Mouse (Mus musculus) adrenal gland, postnatal 25 days (tissue): ENCODE measurements around the gene Cbx1. TPM values are rescaled to one million over a fixed set of nuclear protein-coding genes. Genes with fewer than 3 reads are reported as not detected.

ENCODE experiments used
- DNase-seq: peaks from one replicate; pipeline ENCODE4 v3.0.0; 2021; ENCODE audit warnings: mixed read lengths
- total RNA-seq: library from RNA; stranded (reverse); gene quantifications from 2 replicates; pipeline ENCODE4 v1.2.3, GENCODE M21; 2021

The Cbx1 gene
- total RNA-seq, 1 experiment from 2014 or later: 98.0 TPM

DNA sequence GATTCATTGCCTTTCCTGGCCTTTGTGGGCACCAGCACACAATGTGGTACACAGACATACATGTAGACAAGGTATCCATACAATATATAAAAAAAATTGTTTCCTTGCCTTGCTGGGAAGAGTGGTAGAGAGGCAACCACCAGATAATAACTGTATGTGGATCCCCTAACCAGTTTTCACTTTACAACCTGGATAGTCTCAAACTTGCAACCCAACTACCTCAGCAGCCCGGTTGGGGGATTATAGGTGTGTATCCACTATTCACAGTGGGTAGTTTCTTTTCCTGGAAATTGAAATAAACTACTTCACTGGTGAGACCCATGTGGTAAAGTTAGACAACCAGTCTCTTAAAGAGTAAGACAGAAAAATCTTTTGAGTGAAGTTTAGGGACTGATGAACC is 27.6 kb downstream of the Cbx1 start:
- no peak for DNase-seq

GRCm38 (mm10) chr11:96816979-96817378 is 28.1 kb downstream of the Cbx1 start:
- no peak for DNase-seq

GRCm38 (mm10) chr11:96818128-96818710 is 29.3 kb downstream of the Cbx1 start:
- no peak for DNase-seq

DNA sequence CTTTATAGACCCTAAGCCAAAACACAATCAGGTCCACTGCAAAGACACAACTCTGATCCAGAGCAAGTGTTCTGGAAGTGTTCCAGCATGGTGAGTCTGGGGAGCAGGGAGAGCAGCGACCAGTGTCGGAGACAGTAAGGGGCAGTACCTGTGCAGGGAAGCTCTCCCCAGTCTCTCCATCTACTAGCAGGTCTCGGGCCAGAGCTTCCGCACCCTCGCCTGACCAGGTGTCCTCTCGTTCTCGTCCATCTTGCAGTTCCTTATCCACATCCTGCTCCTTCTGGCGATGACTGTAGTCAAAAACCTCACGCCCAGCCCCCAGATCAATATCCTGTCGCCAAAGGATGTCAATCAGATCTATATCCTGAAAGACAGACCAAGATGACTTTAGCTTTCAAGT is 33.0 kb downstream of the Cbx1 start:
- DNase-seq: no peak

DNA sequence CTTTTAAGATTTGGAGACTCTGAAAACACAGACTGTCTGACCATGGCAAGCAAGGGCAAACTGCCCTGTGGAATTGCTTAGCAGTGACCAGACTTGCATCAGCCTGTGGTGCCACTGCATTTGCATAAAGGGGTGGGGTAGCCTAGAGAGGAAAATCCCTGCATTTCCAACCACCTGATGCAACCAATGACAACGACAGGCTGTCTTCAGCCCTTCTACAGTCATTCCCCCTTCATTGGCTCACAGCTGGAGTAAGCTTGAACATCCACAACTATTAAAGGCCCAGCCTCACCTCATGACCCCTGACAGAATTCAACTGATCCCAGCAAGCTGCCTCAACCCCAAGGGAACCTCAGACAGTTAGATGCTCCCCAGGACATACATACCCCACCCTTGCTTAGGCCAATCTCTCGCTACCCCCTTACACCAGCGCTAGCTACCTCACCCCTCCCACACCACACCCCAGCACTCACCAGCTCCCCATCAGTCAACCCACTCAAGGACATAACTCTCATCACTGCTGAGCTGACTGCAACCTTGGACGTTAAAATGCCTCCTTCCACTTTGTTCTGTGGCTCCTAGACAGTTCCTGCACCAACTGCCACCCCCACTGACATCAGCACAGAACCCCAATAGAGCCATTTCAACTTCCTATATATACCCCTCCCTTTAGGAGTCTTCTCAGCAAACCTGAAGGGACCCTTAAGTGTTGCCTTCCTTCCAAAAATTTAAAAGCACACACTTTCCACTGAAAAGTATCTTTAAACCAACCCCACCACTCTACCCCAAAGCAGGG is 33.9 kb downstream of the Cbx1 start:
- DNase-seq: peak; percentile 50

- no peak for DNase-seq
These were observed 34.5 kb downstream of the Cbx1 start for GRCm38 (mm10) chr11:96823471-96823837.

- peak; percentile 91 for DNase-seq
These were observed 35.2 kb downstream of the Cbx1 start for GRCm38 (mm10) chr11:96823880-96824782.

DNA sequence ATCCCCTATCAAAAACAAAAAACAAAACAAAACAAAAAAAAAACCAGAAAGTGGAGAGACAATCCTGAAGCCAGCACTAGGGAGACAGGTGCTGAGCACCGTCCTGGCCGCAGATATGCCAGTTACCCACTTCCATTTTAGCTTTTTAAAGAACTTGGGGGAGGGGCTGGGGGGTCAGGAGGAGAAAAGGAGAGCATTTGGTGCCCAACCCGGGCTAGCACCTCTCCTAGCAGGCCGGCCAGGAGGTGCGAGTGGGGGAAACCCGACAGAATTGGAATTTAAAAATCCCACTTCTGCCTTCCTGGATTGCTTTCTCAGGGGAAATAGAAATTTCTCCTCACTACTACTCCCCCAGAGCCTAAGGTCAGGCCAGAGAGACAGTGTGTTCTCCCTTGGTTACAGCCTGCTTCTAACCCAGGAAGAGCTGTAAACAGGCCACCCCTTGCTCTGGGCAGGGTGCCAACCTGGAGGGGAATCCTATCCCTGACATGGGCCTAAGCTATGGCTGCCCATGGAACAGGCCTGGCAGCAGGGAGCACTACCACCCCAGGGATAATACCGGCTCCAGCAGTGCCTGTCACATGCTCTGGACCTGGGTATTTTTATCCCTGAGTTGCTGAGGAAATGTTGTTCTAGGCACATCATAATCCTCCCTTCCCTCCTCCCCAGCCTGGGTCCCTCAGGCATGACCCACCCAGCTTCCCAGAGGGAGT is 36.0 kb downstream of the Cbx1 start:
- peak; percentile 83 for DNase-seq

GRCm38 (mm10) chr11:96826481-96826880 is 37.6 kb downstream of the Cbx1 start:
- DNase-seq: no peak

GRCm38 (mm10) chr11:96827062-96827581 is 38.2 kb downstream of the Cbx1 start:
- DNase-seq: no peak

DNA sequence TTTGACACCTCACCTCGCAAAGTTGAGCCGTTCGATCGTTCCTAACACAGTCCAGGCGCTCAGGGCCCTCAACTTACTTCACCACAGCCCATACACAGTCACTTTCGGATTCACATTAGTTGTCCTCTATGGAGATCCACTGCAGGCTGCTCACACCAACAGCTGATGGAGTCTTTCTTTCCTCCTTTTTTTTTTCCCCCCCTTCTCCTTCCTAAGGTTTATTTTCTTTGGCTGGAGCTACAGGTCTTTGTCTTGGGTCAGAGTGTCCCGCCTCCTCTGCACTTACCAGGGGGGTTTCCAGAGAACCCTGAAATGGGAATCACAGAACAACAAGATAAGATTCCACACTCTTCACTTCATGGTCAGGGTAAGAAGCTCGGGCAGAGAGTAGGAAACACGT is 39.0 kb downstream of the Cbx1 start:
- no peak for DNase-seq

GRCm38 (mm10) chr11:96828881-96829280 is 40.0 kb downstream of the Cbx1 start:
- DNase-seq: no peak

DNA sequence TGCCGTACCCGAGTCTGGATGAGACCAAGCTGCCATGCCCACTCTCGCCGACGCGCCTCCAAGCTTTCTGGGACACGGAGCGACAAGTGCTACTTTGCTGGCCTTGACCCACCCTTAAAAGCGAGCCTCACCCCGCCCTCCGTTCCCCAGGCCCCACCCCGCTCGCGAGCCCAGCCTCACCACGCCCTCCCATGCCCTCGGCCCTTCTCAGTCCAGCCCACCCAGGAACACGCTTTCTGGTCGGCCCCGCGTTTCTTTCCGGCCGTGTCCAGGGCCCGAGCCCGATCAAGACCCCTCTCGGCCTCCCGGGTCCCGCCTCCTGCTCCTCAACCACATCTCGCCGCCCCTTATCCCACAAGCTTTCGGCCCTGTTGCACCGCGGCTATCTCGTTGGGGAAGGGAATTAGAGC is 40.5 kb downstream of the Cbx1 start:
- DNase-seq: peak; percentile 94

GRCm38 (mm10) chr11:96829813-96830538 is 41.0 kb downstream of the Cbx1 start, which contains the start of gene Nfe2l1:
Nfe2l1 (minus strand) TSS chr11:96829968.
- DNase-seq: peak; percentile 96

GRCm38 (mm10) chr11:96830539-96831216 is 41.8 kb downstream of the Cbx1 start:
- no peak for DNase-seq

- no peak for DNase-seq
These were observed 42.6 kb downstream of the Cbx1 start for GRCm38 (mm10) chr11:96831516-96831915.

DNA sequence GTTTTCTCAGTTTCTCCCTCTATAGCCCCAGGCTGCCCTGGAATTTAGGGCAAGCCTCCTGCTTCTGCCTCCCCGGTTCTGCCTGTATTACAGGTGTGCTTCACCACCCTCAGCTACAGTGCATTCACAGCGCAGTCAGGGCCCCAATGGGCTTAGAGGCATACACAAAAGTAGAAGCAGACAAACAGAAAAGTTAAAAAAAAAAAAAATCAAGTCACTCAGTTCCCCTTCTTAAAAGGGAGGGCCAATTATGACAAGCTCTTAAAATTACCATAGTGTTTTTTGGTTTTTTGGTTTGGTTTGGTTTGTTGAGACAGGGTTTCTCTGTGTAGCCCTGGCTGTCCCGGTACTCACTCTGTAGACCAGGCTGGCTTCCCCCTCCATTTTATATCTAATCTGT is 43.6 kb downstream of the Cbx1 start:
- DNase-seq: no peak

DNA sequence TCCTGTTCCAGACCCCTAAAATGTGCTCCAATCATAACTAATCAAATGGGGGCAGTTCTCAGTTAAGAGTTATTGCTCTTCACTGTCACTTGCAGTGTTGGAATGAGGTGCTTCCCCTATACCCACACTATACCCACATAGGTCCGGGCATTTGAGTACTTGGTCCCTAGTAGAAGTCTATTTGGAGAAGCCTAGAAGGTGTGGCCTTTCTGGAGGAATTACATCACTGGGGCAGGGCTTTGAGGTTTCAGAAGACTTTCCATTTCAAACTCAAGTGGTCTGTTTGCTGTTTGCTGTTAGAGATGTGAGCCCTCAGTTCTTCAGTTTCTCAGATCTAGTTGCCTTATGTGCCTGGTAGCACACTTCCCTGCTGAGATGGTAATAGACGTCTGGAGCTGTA is 44.0 kb downstream of the Cbx1 start:
- DNase-seq: no peak

GRCm38 (mm10) chr11:96834127-96834526 is 45.2 kb downstream of the Cbx1 start:
- DNase-seq: no peak

DNA sequence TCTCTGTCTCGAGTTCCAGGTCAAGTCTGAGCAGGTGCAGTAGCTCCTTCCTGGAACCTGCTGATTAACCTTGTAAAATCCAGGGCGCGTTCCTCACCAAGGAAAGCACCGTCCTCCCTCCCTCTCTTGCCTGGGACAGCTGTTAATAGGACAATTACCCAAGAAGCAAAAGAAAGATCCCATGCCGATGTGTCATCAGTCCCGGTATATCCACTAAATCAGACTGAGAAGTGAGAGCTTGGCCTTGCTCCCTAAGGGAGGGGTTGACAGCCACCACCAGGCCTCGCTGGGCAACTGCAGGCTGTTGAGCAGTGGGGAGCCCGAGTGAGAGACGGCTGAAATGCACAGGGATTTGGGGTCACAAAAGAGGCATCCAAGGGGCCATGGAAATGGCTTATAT is 48.4 kb downstream of the Cbx1 start:
- peak; percentile 44 for DNase-seq

GRCm38 (mm10) chr11:96838341-96838740 is 49.4 kb downstream of the Cbx1 start:
- no peak for DNase-seq
